ENCODE assay signal across 23 mouse cellular contexts in the genomic region with DNA sequence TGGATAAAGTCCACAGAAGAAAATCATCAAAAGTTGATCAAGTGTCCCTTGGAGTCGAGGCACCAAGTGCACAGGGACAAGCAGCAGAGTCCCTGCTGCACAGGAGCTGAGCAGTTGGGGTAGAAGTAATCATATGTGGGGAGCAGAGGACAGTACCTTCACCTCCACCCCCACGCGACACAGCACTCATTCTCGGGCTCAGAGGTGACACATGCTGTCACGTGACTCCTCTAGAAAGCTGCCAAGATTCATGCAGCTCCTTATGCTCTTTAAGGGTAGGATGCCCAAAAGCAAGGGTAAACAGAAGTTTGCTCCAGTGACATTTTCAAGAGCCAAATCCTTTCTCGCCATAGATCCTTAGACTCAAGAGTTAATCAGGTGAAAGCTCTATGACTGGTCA. TPM values are rescaled to one million over a fixed set of nuclear protein-coding genes. Genes with fewer than 3 reads are reported as not detected.
DNase-seq lines count a peak whose midpoint lies in the region; ATAC-seq and TF ChIP-seq lines count a peak whose summit lies in the region.
"Had no signal": no experiment of that assay in that cellular context is flagged by ENCODE, and none has a peak within 500 bp of the region (broad histone marks: within the 10 kb centered on the region; RNA-seq: fewer than 3 reads in every experiment).

No protein-coding gene starts in this region.

- no peak overlapping the region for H3K9ac ChIP-seq in forebrain, embryonic 16.5 days (replicated peaks; ENCODE audit: low read depth, low read length)
- H3K9ac ChIP-seq in midbrain, embryonic 14.5 days (replicated peaks; ENCODE audit: low read length) = no peak overlapping the region
- no peak overlapping the region for H3K9ac ChIP-seq in midbrain, embryonic 11.5 days (ENCODE audit: low read length)
- H3K9ac ChIP-seq: embryonic facial prominence, embryonic 15.5 days; hindbrain, embryonic 12.5 days; limb, embryonic 12.5 days; liver, embryonic 12.5 days; lung, embryonic 14.5 days; midbrain, embryonic 12.5 days had no signal

- ATAC-seq in forebrain, embryonic 16.5 days = 0 out of 2 replicates have a peak, but pooled peaks have one; percentile 31
- ATAC-seq in midbrain, embryonic 14.5 days (ENCODE audit: low FRiP score, low TSS enrichment) = no peak
- ATAC-seq in midbrain, embryonic 11.5 days (ENCODE audit: low FRiP score) = no peak
- ATAC-seq: inflammation-experienced regulatory T-cells, adult 6 months; liver, embryonic 12.5 days had no signal

- H3K36me3 ChIP-seq in forebrain, embryonic 16.5 days (ENCODE audit: control insufficient read depth, insufficient read depth) = 0 out of 2 replicates have a peak, but pooled peaks cover 4% of the 10 kb centered on the region
- peaks cover 10% of the 10 kb centered on the region for H3K36me3 ChIP-seq in forebrain, embryonic 10.5 days (replicated peaks)
- peaks cover 18% of the 10 kb centered on the region for H3K36me3 ChIP-seq in midbrain, embryonic 14.5 days (ENCODE audit: control insufficient read depth, insufficient read depth, low read length)
- H3K36me3 ChIP-seq in midbrain, embryonic 11.5 days (ENCODE audit: control insufficient read depth, insufficient read depth, low read length) = no peaks in the 10 kb centered on the region
- H3K36me3 ChIP-seq: embryonic facial prominence, embryonic 15.5 days; limb, embryonic 12.5 days; liver, embryonic 12.5 days had no signal

- TF ChIP-seq POLR2A in cerebellum, adult 2 months (IDR thresholded peaks at IDR 0.05; ENCODE audit: borderline replicate concordance, insufficient read depth, low read length) = no peak

- H3K4me1 ChIP-seq in forebrain, embryonic 16.5 days (replicated peaks; ENCODE audit: control insufficient read depth, insufficient read depth, low read length) = peaks cover 13% of the 10 kb centered on the region
- H3K4me1 ChIP-seq in forebrain, embryonic 10.5 days = 0 out of 2 replicates have a peak, but pooled peaks cover 4% of the 10 kb centered on the region
- H3K4me1 ChIP-seq in midbrain, embryonic 14.5 days (ENCODE audit: control insufficient read depth, insufficient read depth, low read length) = no peaks in the 10 kb centered on the region
- no peaks in the 10 kb centered on the region for H3K4me1 ChIP-seq in midbrain, embryonic 11.5 days (ENCODE audit: control insufficient read depth, insufficient read depth, low read length)
- peaks cover 29% of the 10 kb centered on the region for H3K4me1 ChIP-seq in cerebellum, adult 2 months (ENCODE audit: control insufficient read depth, insufficient read depth, low read length)
- H3K4me1 ChIP-seq: embryonic facial prominence, embryonic 15.5 days; hindbrain, embryonic 12.5 days; limb, embryonic 12.5 days; liver, embryonic 12.5 days had no signal

- no peaks in the 10 kb centered on the region for H3K9me3 ChIP-seq in forebrain, embryonic 16.5 days (ENCODE audit: control insufficient read depth, low read length)
- H3K9me3 ChIP-seq in forebrain, embryonic 10.5 days = no peaks in the 10 kb centered on the region; the same call in 1 of the 2 replicates
- H3K9me3 ChIP-seq in midbrain, embryonic 14.5 days (ENCODE audit: control insufficient read depth, low read length) = no peaks in the 10 kb centered on the region
- no peaks in the 10 kb centered on the region for H3K9me3 ChIP-seq in midbrain, embryonic 11.5 days (ENCODE audit: control insufficient read depth, low read length)
- H3K9me3 ChIP-seq: embryonic facial prominence, embryonic 15.5 days; hindbrain, embryonic 12.5 days; limb, embryonic 12.5 days; liver, embryonic 12.5 days; midbrain, embryonic 12.5 days had no signal

- WGBS in forebrain, embryonic 16.5 days = 74% methylated on average over 6 of the region's 6 CpGs
- 87% methylated on average over 6 of the region's 6 CpGs for WGBS in forebrain, embryonic 10.5 days
- WGBS in midbrain, embryonic 14.5 days = 86% methylated on average over 6 of the region's 6 CpGs
- WGBS in midbrain, embryonic 11.5 days = 87% methylated on average over 6 of the region's 6 CpGs
- WGBS in cerebellum, adult 2 months = 12% methylated on average over 6 of the region's 6 CpGs

- no peak overlapping the region for H3K4me3 ChIP-seq in forebrain, embryonic 16.5 days (replicated peaks; ENCODE audit: low read length)
- H3K4me3 ChIP-seq in forebrain, embryonic 10.5 days = no peak overlapping the region
- no peak overlapping the region for H3K4me3 ChIP-seq in midbrain, embryonic 14.5 days (replicated peaks; ENCODE audit: low read depth, low read length)
- no peak overlapping the region for H3K4me3 ChIP-seq in midbrain, embryonic 11.5 days (ENCODE audit: low read depth, low read length)
- no peak overlapping the region for H3K4me3 ChIP-seq in cerebellum, adult 2 months (replicated peaks; ENCODE audit: insufficient read depth, low read depth, low read length)
- H3K4me3 ChIP-seq: embryonic facial prominence, embryonic 15.5 days; gastrocnemius, adult 2 months; hindbrain, embryonic 12.5 days; limb, embryonic 12.5 days; liver, embryonic 12.5 days; midbrain, embryonic 12.5 days; myocyte had no signal

- no peak for DNase-seq in forebrain, embryonic 10.5 days (ENCODE audit: extremely low spot score, low spot score)
- DNase-seq in midbrain, embryonic 14.5 days = no peak
- no peak for DNase-seq in midbrain, embryonic 11.5 days (ENCODE audit: low spot score, missing footprints)
- peak; percentile 58 to 84 for DNase-seq in cerebellum, adult 2 months
- no peak for DNase-seq in right cerebral cortex, adult 18-20 months
- DNase-seq in right cerebral cortex, postnatal 36 days (ENCODE audit: low spot score in 2 of 2) = no peak
- DNase-seq: embryo, embryonic 11 days; gastrocnemius, adult 2 months; heart, postnatal 10 days; kidney, adult 2 months; kidney, postnatal 14 days; lung, embryonic 14.5 days; retina, postnatal 1 day had no signal

- H3K27ac ChIP-seq in forebrain, embryonic 16.5 days (ENCODE audit: low read length) = peak overlapping the region; percentile 53
- H3K27ac ChIP-seq in forebrain, embryonic 10.5 days = no peak overlapping the region
- H3K27ac ChIP-seq in midbrain, embryonic 14.5 days (replicated peaks; ENCODE audit: low read depth, low read length) = peak overlapping the region; percentile 32; the same call in 1 of the 2 replicates
- H3K27ac ChIP-seq in midbrain, embryonic 11.5 days (ENCODE audit: low read depth, low read length) = no peak overlapping the region
- H3K27ac ChIP-seq in cerebellum, adult 2 months (ENCODE audit: insufficient read depth, low read length) = peak overlapping the region; percentile 2; the same call in 1 of the 2 replicates
- H3K27ac ChIP-seq: embryonic facial prominence, embryonic 15.5 days; gastrocnemius, adult 2 months; hindbrain, embryonic 12.5 days; limb, embryonic 12.5 days; liver, embryonic 12.5 days; macrophage had no signal

- no peak overlapping the region for H3K4me2 ChIP-seq in forebrain, embryonic 16.5 days (ENCODE audit: low read length)
- H3K4me2 ChIP-seq in midbrain, embryonic 14.5 days (ENCODE audit: low read length) = no peak overlapping the region
- H3K4me2 ChIP-seq in midbrain, embryonic 11.5 days = no peak overlapping the region
- H3K4me2 ChIP-seq: embryonic facial prominence, embryonic 15.5 days; heart, embryonic 11.5 days; hindbrain, embryonic 12.5 days; limb, embryonic 12.5 days; liver, embryonic 12.5 days; lung, embryonic 14.5 days; midbrain, embryonic 12.5 days had no signal

- H3K27me3 ChIP-seq in forebrain, embryonic 16.5 days (replicated peaks; ENCODE audit: control insufficient read depth, insufficient read depth, low read length) = no peaks in the 10 kb centered on the region
- no peaks in the 10 kb centered on the region for H3K27me3 ChIP-seq in forebrain, embryonic 10.5 days (ENCODE audit: poor library complexity, severe bottlenecking)
- no peaks in the 10 kb centered on the region for H3K27me3 ChIP-seq in midbrain, embryonic 14.5 days (ENCODE audit: control insufficient read depth, insufficient read depth, low read length)
- H3K27me3 ChIP-seq in midbrain, embryonic 11.5 days (ENCODE audit: control insufficient read depth, insufficient read depth, low read length) = no peaks in the 10 kb centered on the region
- H3K27me3 ChIP-seq in cerebellum, adult 2 months (ENCODE audit: control insufficient read depth, insufficient read depth, low read length) = no peaks in the 10 kb centered on the region
- H3K27me3 ChIP-seq: embryonic facial prominence, embryonic 15.5 days; hindbrain, embryonic 12.5 days; limb, embryonic 12.5 days; liver, embryonic 12.5 days; midbrain, embryonic 12.5 days had no signal

- TF ChIP-seq CTCF in cerebellum, adult 2 months (IDR thresholded peaks at IDR 0.05; ENCODE audit: borderline replicate concordance, insufficient read depth, low read depth, low read length) = no peak

RNA-seq across cellular contexts. Expression of gene Kcnk10, which starts 42.1 kb away (rescaled TPM):
- 57.8 and 58.8 TPM in 2 replicates for polyA plus RNA-seq in forebrain, embryonic 16.5 days (2015; fragmentation: Nextera tagmentation; extraction: Ambion mirVana)
- 15.8 and 18.6 TPM in 2 replicates for polyA plus RNA-seq in forebrain, embryonic 10.5 days (2016; fragmentation: Nextera tagmentation; extraction: Ambion mirVana)
- polyA plus RNA-seq in midbrain, embryonic 14.5 days (2014; fragmentation: Nextera tagmentation; extraction: Ambion mirVana) = 49.1 and 53.6 TPM in 2 replicates
- 40.9 and 45.2 TPM in 2 replicates for polyA plus RNA-seq in midbrain, embryonic 11.5 days (2014; fragmentation: Nextera tagmentation; extraction: Ambion mirVana)
- 24.0 and 25.2 TPM in 2 replicates for polyA plus RNA-seq in cerebellum, adult 2 months (2012; rRNA removed)
- polyA plus RNA-seq: inflammation-experienced regulatory T-cells, adult 6 months; liver, embryonic 12.5 days; macrophage; myocyte had no signal

Comparison
In these comparisons a context has a peak if more than half of its experiments do, and no peak if none do; other contexts are left out.
1. H3K27ac ChIP-seq: peak in forebrain, embryonic 16.5 days (single experiment), midbrain, embryonic 14.5 days (single experiment) and cerebellum, adult 2 months (single experiment); none in forebrain, embryonic 10.5 days (single experiment) and midbrain, embryonic 11.5 days (single experiment).
2. DNase-seq: peak in cerebellum, adult 2 months (2 of 2); none in forebrain, embryonic 10.5 days (single experiment), midbrain, embryonic 14.5 days (single experiment), midbrain, embryonic 11.5 days (single experiment), right cerebral cortex, adult 18-20 months (single experiment) and right cerebral cortex, postnatal 36 days (0 of 2).